Mouse (Mus musculus) heart, embryonic 16.5 days (tissue): ENCODE data around the gene Tnf. TPM values are rescaled to one million over a fixed set of nuclear protein-coding genes. Genes with fewer than 3 reads are reported as not detected.

Source experiments
- ATAC-seq: fragments of 200-750 bp; cut with Nextera tagmentation; replicated peaks from 2 replicates; pipeline ENCODE4 v1.8.0; 2017; ENCODE audit warnings: moderate number of reproducible peaks; ENCODE audit not compliant: insufficient read depth, low FRiP score; ENCODE audit errors: extremely low read depth
- H3K27ac ChIP-seq: fragments of 300-500 bp; sonication (generic); 2 replicates; pipeline ENCODE4 v1.5.1; 2014; ENCODE audit warnings: mild to moderate bottlenecking, low read length, control low read depth, moderate library complexity
- H3K27me3 ChIP-seq: fragments of 300-500 bp; sonication (generic); 2 replicates; pipeline ENCODE4 v1.6.1; 2014; ENCODE audit warnings: low read length, mixed read lengths; ENCODE audit not compliant: control insufficient read depth, insufficient read depth
- H3K36me3 ChIP-seq: fragments of 300-500 bp; sonication (generic); 2 replicates; pipeline ENCODE4 v1.6.1; 2014; ENCODE audit not compliant: control insufficient read depth, insufficient read depth
- H3K4me1 ChIP-seq: fragments of 300-500 bp; sonication (generic); 2 replicates; pipeline ENCODE4 v1.6.1; 2014; ENCODE audit warnings: low read length, mixed read lengths; ENCODE audit not compliant: control insufficient read depth, insufficient read depth
- H3K4me2 ChIP-seq: fragments of 300-500 bp; sonication (generic); 2 replicates; pipeline ENCODE4 v1.6.1; 2014; ENCODE audit warnings: low read depth, mild to moderate bottlenecking, control low read depth, low read length
- H3K4me3 ChIP-seq: fragments of 300-500 bp; sonication (generic); 2 replicates; pipeline ENCODE4 v1.5.1; 2014; ENCODE audit warnings: mild to moderate bottlenecking, control low read depth, low read length
- H3K9ac ChIP-seq: fragments of 300-500 bp; sonication (generic); 2 replicates; pipeline ENCODE4 v1.6.1; 2014; ENCODE audit warnings: low read length, control low read depth
- H3K9me3 ChIP-seq: fragments of 300-500 bp; sonication (generic); replicated peaks from 2 replicates; pipeline ENCODE4 v1.6.1; 2016; ENCODE audit warnings: low read length; ENCODE audit not compliant: control insufficient read depth
- WGBS: fragments of 180-500 bp; shearing (Covaris S2); extraction: QIAGEN DNeasy Blood & Tissue Kit; methylation state at CpG from one replicate; pipeline ENCODE4 v1.1.7; 2014; 5-methylcytosine and 5-hydroxymethylcytosine counted together
- polyA plus RNA-seq: library from polyadenylated mRNA; unstranded; fragments of >200 nt; fragmentation: Nextera tagmentation; extraction: Ambion mirVana; gene quantifications from 2 replicates; pipeline ENCODE4 v1.2.1, GENCODE M21; 2015

The Tnf gene
- polyA plus RNA-seq, 1 experiment from 2014 or later, result 0.33 TPM

DNA sequence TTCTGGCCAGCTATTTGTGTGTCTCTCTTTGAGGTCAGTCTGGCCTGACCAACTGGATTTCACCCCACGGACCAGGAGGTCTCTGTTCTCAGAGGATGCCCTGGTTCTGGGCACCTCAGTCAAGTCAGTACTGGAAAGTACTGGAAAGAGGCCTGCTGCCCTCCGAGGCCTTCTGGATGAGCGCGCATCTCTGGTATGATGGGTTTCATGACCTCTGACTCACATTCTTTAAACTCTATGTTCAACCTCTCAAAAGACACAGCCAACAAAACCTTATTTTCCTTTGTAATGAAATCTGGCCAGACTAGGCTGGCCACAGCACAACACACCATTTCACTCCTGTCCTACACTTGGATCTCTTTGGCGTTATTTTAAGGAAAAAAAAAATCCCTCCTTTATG lies 23.6 kb upstream of the Tnf start:
- Histone ChIP-seq H3K4me2 (no peak overlapping the region), H3K9me3 (no peaks in the 10 kb centered on the region), H3K27ac (no peak overlapping the region), H3K4me1 (0 out of 2 replicates have a peak, but pooled peaks cover 4% of the 10 kb centered on the region), H3K9ac (no peak overlapping the region), H3K4me3 (no peak overlapping the region), H3K36me3 (peaks cover 24% of the 10 kb centered on the region), H3K27me3 (no peaks in the 10 kb centered on the region)
- no peak for ATAC-seq
- 93% methylated on average over 5 of the region's 5 CpGs for WGBS

DNA sequence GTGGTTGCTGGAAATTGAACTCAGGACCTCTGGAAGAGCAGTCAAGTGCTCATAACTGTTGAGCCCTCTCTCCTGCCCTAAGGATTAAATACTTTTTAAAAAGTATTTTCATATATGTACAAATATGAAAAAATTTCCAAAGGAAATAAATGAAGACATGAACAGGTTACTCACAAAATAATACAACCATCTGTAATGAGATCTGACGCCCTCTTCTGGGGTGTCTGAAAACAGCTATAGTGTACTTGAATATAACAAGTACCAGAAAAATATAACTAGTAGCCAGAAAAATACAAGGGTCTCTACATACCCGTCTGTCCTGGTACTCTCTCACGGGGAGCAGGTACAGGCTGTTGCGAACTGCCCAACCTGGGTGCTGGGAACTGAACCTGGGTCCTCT lies 22.8 kb upstream of the Tnf start:
- WGBS, result 95% methylated on average over 4 of the region's 4 CpGs
- Histone ChIP-seq H3K4me3 (no peak overlapping the region), H3K9me3 (no peaks in the 10 kb centered on the region), H3K4me1 (peaks cover 7% of the 10 kb centered on the region; the same call in 1 of the 2 replicates), H3K4me2 (no peak overlapping the region), H3K27ac (no peak overlapping the region), H3K9ac (no peak overlapping the region), H3K36me3 (peaks cover 19% of the 10 kb centered on the region), H3K27me3 (no peaks in the 10 kb centered on the region)
- ATAC-seq, result no peak

GRCm38 (mm10) chr17:35222299-35222698 lies 20.5 kb upstream of the Tnf start:
- peak; percentile 11; the same call in 1 of the 2 replicates for ATAC-seq
- 59% methylated on average over 6 of the region's 6 CpGs for WGBS
- Histone ChIP-seq H3K27me3 (no peaks in the 10 kb centered on the region), H3K4me1 (peaks cover 9% of the 10 kb centered on the region), H3K4me2 (no peak overlapping the region), H3K36me3 (peaks cover 8% of the 10 kb centered on the region; the same call in 1 of the 2 replicates), H3K27ac (peak overlapping the region; percentile 24), H3K9me3 (no peaks in the 10 kb centered on the region), H3K9ac (no peak overlapping the region), H3K4me3 (no peak overlapping the region)

- H3K9ac ChIP-seq, result 0 out of 2 replicates have a peak within 1 kb of the TSS, but pooled peaks have one; percentile 18
These were observed 18.5 kb upstream of the Tnf start, which contains the start of gene Gm16181 for GRCm38 (mm10) chr17:35220156-35220952. TSS of gene Gm16181 (plus strand) at chr17:35220834.

DNA sequence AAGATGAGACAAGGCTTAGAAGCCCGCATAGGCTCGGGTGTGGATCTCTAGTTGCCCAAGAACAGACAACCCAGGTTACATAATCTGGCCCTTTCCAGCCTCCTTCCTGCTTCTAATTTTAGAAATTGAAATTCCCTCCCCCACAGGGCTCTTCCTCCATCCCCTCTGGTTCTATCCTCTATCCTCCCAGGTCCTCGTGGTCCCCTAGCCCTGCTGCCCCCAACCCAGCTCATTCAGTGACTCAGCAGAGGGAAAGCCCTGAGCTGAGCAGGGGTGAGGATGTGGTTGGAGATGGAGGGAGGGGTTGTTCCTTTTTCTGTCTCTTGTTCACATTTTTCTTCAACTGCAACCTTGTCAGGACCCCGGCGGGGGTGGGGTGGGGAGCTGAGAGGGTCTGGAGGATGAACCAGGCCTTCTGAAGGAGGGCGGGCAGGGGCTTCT lies 17.8 kb upstream of the Tnf start:
- no peak overlapping the region for H3K4me2 ChIP-seq
- peak overlapping the region; percentile 39 for H3K27ac ChIP-seq
- ATAC-seq, result no peak
- 54% methylated on average over 6 of the region's 6 CpGs for WGBS
- H3K27me3 ChIP-seq, result no peaks in the 10 kb centered on the region
- H3K4me3 ChIP-seq, result no peak overlapping the region
- H3K9me3 ChIP-seq, result no peaks in the 10 kb centered on the region
- 0 out of 2 replicates have a peak, but pooled peaks cover 2% of the 10 kb centered on the region for H3K36me3 ChIP-seq
- peaks cover 7% of the 10 kb centered on the region for H3K4me1 ChIP-seq
- H3K9ac ChIP-seq, result no peak overlapping the region

More at GRCm38 (mm10) chr17:35220156-35220952, 18.5 kb upstream of the Tnf start, which contains the start of gene Gm16181:
- 60% methylated on average over 28 of the region's 28 CpGs for WGBS
- Histone ChIP-seq H3K9me3 (no peaks in the 10 kb centered on the region), H3K36me3 (peaks cover 8% of the 10 kb centered on the region; the same call in 1 of the 2 replicates), H3K4me1 (peaks cover 7% of the 10 kb centered on the region), H3K4me2 (no peak within 1 kb of the TSS), H3K4me3 (no peak within 1 kb of the TSS), H3K27me3 (no peaks in the 10 kb centered on the region), H3K27ac (peak within 1 kb of the TSS; percentile 75)
- no peak for ATAC-seq

DNA sequence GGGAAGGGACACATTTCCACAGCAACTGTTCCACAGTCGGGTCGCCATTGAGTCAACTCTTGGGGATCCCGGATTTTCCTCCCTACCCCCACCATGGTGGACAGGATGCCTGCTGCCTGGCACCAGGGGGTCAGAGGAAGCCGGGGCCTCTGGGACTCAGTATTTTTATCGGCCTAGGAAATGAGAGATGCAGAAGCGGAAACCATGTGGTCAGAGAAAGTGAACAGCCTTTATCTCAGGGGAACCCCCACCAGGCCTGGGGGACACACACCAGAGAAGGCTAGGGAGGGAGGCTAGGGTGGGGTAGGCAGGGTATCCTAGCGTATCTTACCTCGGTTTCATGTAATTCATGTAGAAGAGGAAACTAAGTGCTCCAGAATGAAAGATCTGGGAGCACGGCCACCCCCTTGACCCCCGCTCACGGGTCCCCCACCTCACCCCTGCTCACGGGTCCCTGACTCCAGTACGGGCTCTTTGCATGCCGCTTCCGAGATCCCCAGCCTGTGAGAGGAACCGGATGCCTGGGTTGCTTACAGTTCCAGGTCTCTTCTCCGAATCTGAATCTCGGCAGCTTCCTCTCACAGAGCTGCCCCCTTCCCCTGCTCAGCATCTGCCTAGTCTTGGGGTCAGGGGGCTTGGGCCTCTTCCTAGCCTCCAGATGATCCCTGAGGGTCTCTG lies 16.8 kb upstream of the Tnf start:
- ATAC-seq, result peak; percentile 52
- Histone ChIP-seq H3K4me3 (no peak overlapping the region), H3K4me1 (peaks cover 7% of the 10 kb centered on the region), H3K27ac (peak overlapping the region; percentile 62), H3K36me3 (0 out of 2 replicates have a peak, but pooled peaks cover 2% of the 10 kb centered on the region), H3K9ac (no peak overlapping the region), H3K4me2 (no peak overlapping the region), H3K9me3 (no peaks in the 10 kb centered on the region), H3K27me3 (no peaks in the 10 kb centered on the region)
- 64% methylated on average over 18 of the region's 18 CpGs for WGBS

DNA sequence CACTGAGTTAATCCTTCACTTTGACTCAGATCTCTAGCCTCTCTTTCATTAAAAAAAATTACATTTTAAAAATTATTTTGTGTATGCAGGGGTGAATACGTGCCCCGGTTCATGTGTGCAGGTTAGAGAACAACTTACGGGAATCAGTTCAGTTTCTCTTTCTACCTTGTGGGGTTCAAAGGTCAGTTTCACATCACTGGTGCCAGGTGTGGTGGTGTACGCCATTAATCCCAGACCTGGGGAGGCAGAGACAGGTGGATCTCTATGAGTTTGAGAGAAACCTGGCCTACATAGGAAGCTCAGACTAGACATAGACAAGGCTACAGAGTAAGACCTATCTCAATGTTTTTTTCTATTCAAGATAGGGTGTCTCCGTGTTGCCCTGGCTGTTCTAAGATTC lies 11.3 kb upstream of the Tnf start:
- Histone ChIP-seq H3K9ac (no peak overlapping the region), H3K36me3 (no peaks in the 10 kb centered on the region), H3K4me3 (no peak overlapping the region), H3K4me2 (no peak overlapping the region), H3K9me3 (no peaks in the 10 kb centered on the region), H3K27me3 (0 out of 2 replicates have a peak, but pooled peaks cover 2% of the 10 kb centered on the region), H3K4me1 (no peaks in the 10 kb centered on the region), H3K27ac (no peak overlapping the region)
- WGBS, result 88% methylated on average over 5 of the region's 5 CpGs
- ATAC-seq, result no peak

- Histone ChIP-seq H3K4me2 (no peak overlapping the region), H3K36me3 (no peaks in the 10 kb centered on the region), H3K4me3 (no peak overlapping the region), H3K9ac (no peak overlapping the region), H3K9me3 (no peaks in the 10 kb centered on the region), H3K4me1 (no peaks in the 10 kb centered on the region), H3K27me3 (0 out of 2 replicates have a peak, but pooled peaks cover 2% of the 10 kb centered on the region), H3K27ac (no peak overlapping the region)
- WGBS, result 68% methylated on average over 3 of the region's 3 CpGs
- ATAC-seq, result no peak
These were observed 8.8 kb upstream of the Tnf start for GRCm38 (mm10) chr17:35210593-35210992.
